In the genomic region with DNA sequence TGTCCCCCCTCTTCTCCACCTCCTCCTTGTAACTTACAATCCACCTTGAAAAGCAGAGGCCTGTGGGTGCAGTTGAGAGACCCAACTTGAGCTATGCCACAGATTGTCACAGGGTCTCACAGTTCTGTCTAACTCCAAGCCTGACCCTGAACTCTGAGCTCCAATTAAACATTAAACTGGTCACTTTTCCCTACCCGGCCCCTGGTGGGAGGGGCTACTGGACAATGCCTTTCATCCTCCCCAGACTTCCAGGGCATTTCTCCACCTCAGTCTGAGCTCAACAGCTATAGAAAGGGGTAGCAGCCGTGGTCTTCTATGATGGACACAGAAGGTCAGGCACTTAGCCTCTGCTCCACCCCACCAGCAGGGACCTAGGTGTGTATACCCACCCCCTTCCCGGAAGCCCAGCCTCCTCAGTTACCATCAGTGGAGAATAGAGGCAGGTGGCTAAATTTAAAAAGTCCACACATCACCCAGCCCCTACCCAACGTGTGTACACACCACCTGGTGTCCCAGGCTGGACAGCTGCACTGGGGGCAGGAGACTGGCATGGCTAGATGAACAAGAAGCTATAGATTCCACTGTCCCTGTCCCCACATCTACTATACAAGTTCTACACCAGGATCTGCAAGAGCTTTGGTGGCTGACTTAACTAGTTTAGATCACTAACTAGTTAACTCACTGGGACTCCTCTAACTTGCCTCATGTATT, we compare ENCODE assay signal across 7 mouse cellular contexts. TPM values are rescaled to one million over a fixed set of nuclear protein-coding genes. Genes with fewer than 3 reads are reported as not detected.
DNase-seq lines count a peak whose midpoint lies in the region; ATAC-seq and TF ChIP-seq lines count a peak whose summit lies in the region.

No protein-coding gene starts in this region.

- no peak for TF ChIP-seq POLR2A in lung, adult 2 months (IDR thresholded peaks at IDR 0.05; ENCODE audit: borderline replicate concordance, extremely low read depth, low read depth, low read length)

- no peak for DNase-seq in lung, adult 2 months
- no peak for DNase-seq in lung, postnatal 25 days (ENCODE audit: low spot score)
- DNase-seq in kidney, adult 9 months: peak; percentile 86
- no peak for DNase-seq in ovary, postnatal 36 days (ENCODE audit: low spot score)
- DNase-seq in adipocyte (ENCODE audit: low spot score): no peak

- no peaks in the 10 kb centered on the region for H3K9me3 ChIP-seq in embryonic facial prominence, embryonic 13.5 days
- no peaks in the 10 kb centered on the region for H3K9me3 ChIP-seq in neural tube, embryonic 13.5 days

- H3K4me2 ChIP-seq in embryonic facial prominence, embryonic 13.5 days: peak overlapping the region; percentile 91
- peak overlapping the region; percentile 98 for H3K4me2 ChIP-seq in neural tube, embryonic 13.5 days

- peaks cover 17% of the 10 kb centered on the region for H3K4me1 ChIP-seq in lung, adult 2 months (ENCODE audit: control insufficient read depth, insufficient read depth, low read length)
- H3K4me1 ChIP-seq in embryonic facial prominence, embryonic 13.5 days: peaks cover 58% of the 10 kb centered on the region
- peaks cover 32% of the 10 kb centered on the region for H3K4me1 ChIP-seq in neural tube, embryonic 13.5 days (replicated peaks)

- H3K27me3 ChIP-seq in embryonic facial prominence, embryonic 13.5 days: no peaks in the 10 kb centered on the region
- H3K27me3 ChIP-seq in neural tube, embryonic 13.5 days: peaks cover 28% of the 10 kb centered on the region

- WGBS in lung, adult 2 months: 38% methylated on average over 4 of the region's 4 CpGs
- 58% methylated on average over 4 of the region's 4 CpGs for WGBS in embryonic facial prominence, embryonic 13.5 days
- WGBS in neural tube, embryonic 13.5 days: 43% methylated on average over 4 of the region's 4 CpGs

- ATAC-seq in embryonic facial prominence, embryonic 13.5 days (ENCODE audit: insufficient number of reproducible peaks, insufficient read depth, low FRiP score, low TSS enrichment, low read depth): no peak
- ATAC-seq in neural tube, embryonic 13.5 days (ENCODE audit: low read depth): no peak

- TF ChIP-seq CTCF in lung, adult 2 months (IDR thresholded peaks at IDR 0.05; ENCODE audit: insufficient read depth, low read length): no peak

- H3K4me3 ChIP-seq in lung, adult 2 months (replicated peaks; ENCODE audit: extremely low read depth, low read depth, low read length): peak overlapping the region; percentile 51
- H3K4me3 ChIP-seq in embryonic facial prominence, embryonic 13.5 days: peak overlapping the region; percentile 96
- H3K4me3 ChIP-seq in neural tube, embryonic 13.5 days: peak overlapping the region; percentile 81; the same call in 1 of the 2 replicates

- no peak overlapping the region for H3K27ac ChIP-seq in embryonic facial prominence, embryonic 13.5 days
- H3K27ac ChIP-seq in neural tube, embryonic 13.5 days (replicated peaks): no peak overlapping the region

- peak overlapping the region; percentile 97 for H3K9ac ChIP-seq in embryonic facial prominence, embryonic 13.5 days
- H3K9ac ChIP-seq in neural tube, embryonic 13.5 days: no peak overlapping the region

- H3K36me3 ChIP-seq in embryonic facial prominence, embryonic 13.5 days: peaks cover 31% of the 10 kb centered on the region
- no peaks in the 10 kb centered on the region for H3K36me3 ChIP-seq in neural tube, embryonic 13.5 days

RNA-seq across cellular contexts. Expression of a gene that starts 8.9 kb away (rescaled TPM):
- 257 and 302 TPM in 2 replicates for polyA plus RNA-seq in lung, adult 2 months (2012; rRNA removed)
- polyA plus RNA-seq in embryonic facial prominence, embryonic 13.5 days (2015; fragmentation: Nextera tagmentation; extraction: Ambion mirVana): 311 and 321 TPM in 2 replicates
- 41.9 and 45.3 TPM in 2 replicates for polyA plus RNA-seq in neural tube, embryonic 13.5 days (2015; fragmentation: Nextera tagmentation; extraction: Ambion mirVana)

RNA-seq across cellular contexts. Expression of a gene that starts 31.4 kb away (rescaled TPM):
- polyA plus RNA-seq in lung, adult 2 months (2012; rRNA removed): 0.53 and 0.84 TPM in 2 replicates
- polyA plus RNA-seq in embryonic facial prominence, embryonic 13.5 days (2015; fragmentation: Nextera tagmentation; extraction: Ambion mirVana): 32.2 and 33.4 TPM in 2 replicates
- 32.5 and 33.7 TPM in 2 replicates for polyA plus RNA-seq in neural tube, embryonic 13.5 days (2015; fragmentation: Nextera tagmentation; extraction: Ambion mirVana)

RNA-seq across cellular contexts. Expression of a gene that starts 39.8 kb away (rescaled TPM):
- 52.3 and 58.3 TPM in 2 replicates for polyA plus RNA-seq in lung, adult 2 months (2012; rRNA removed)
- polyA plus RNA-seq in embryonic facial prominence, embryonic 13.5 days (2015; fragmentation: Nextera tagmentation; extraction: Ambion mirVana): 10.3 and 13.3 TPM in 2 replicates
- polyA plus RNA-seq in neural tube, embryonic 13.5 days (2015; fragmentation: Nextera tagmentation; extraction: Ambion mirVana): 19.7 and 21.8 TPM in 2 replicates

RNA-seq across cellular contexts. Expression of a gene that starts 47.3 kb away (rescaled TPM):
- polyA plus RNA-seq in lung, adult 2 months (2012; rRNA removed): 53.0 and 105 TPM in 2 replicates
- polyA plus RNA-seq in embryonic facial prominence, embryonic 13.5 days (2015; fragmentation: Nextera tagmentation; extraction: Ambion mirVana): 18.6 and 19.5 TPM in 2 replicates
- polyA plus RNA-seq in neural tube, embryonic 13.5 days (2015; fragmentation: Nextera tagmentation; extraction: Ambion mirVana): not detected in 2 replicates

RNA-seq across cellular contexts. Expression of a gene that starts 52.1 kb away (rescaled TPM):
- 116 and 135 TPM in 2 replicates for polyA plus RNA-seq in lung, adult 2 months (2012; rRNA removed)
- 164 and 169 TPM in 2 replicates for polyA plus RNA-seq in embryonic facial prominence, embryonic 13.5 days (2015; fragmentation: Nextera tagmentation; extraction: Ambion mirVana)
- polyA plus RNA-seq in neural tube, embryonic 13.5 days (2015; fragmentation: Nextera tagmentation; extraction: Ambion mirVana): 161 and 170 TPM in 2 replicates

Comparison
In these comparisons a context has a peak if more than half of its experiments do, and no peak if none do; other contexts are left out.
1. RNA of a gene that starts 31.4 kb away (polyA plus RNA-seq): 32.5 to 33.7 TPM in neural tube, embryonic 13.5 days and 32.2 to 33.4 TPM in embryonic facial prominence, embryonic 13.5 days; 0.53 to 0.84 TPM in lung, adult 2 months; every median in the first group is over 10 times any median in the second.
2. Peak in every context shown above with its lines, with median percentiles within 50 percentile points of each other: H3K4me3 ChIP-seq.